37 mouse cellular contexts compared by ENCODE assay signal in genomic region chr6:129356430-129356829, GRCm38 (mm10). TPM values are rescaled to one million over a fixed set of nuclear protein-coding genes. Genes with fewer than 3 reads are reported as not detected.
"Had no signal": no experiment of that assay in that cellular context is flagged by ENCODE, and none has a peak within 500 bp of the region (broad histone marks: within the 10 kb centered on the region; RNA-seq: fewer than 3 reads in every experiment).

No protein-coding gene starts in this region.

- H3K36me3 ChIP-seq: heart, embryonic 13.5 days; heart, embryonic 15.5 days; hindbrain, embryonic 13.5 days; hindbrain, embryonic 15.5 days; kidney, embryonic 15.5 days; limb, embryonic 13.5 days; limb, embryonic 15.5 days; liver, embryonic 12.5 days had no signal

- H3K4me2 ChIP-seq: heart, embryonic 11.5 days; heart, embryonic 13.5 days; heart, embryonic 15.5 days; hindbrain, embryonic 13.5 days; hindbrain, embryonic 15.5 days; kidney, embryonic 15.5 days; limb, embryonic 13.5 days; limb, embryonic 15.5 days; liver, embryonic 12.5 days had no signal

- H3K4me1 ChIP-seq: heart, embryonic 13.5 days; heart, embryonic 15.5 days; hindbrain, embryonic 13.5 days; hindbrain, embryonic 15.5 days; kidney, embryonic 15.5 days; limb, embryonic 13.5 days; limb, embryonic 15.5 days; liver, embryonic 12.5 days had no signal

- H3K9me3 ChIP-seq: heart, embryonic 13.5 days; heart, embryonic 15.5 days; hindbrain, embryonic 13.5 days; hindbrain, embryonic 15.5 days; kidney, embryonic 15.5 days; limb, embryonic 13.5 days; limb, embryonic 15.5 days; liver, embryonic 12.5 days had no signal

- H3K4me3 ChIP-seq: gastrocnemius, adult 2 months; heart, embryonic 13.5 days; heart, embryonic 15.5 days; hindbrain, embryonic 13.5 days; hindbrain, embryonic 15.5 days; kidney, embryonic 15.5 days; left cerebral cortex, adult 2 months; limb, embryonic 13.5 days; limb, embryonic 15.5 days; liver, embryonic 12.5 days had no signal

- DNase-seq: gastrocnemius, adult 2 months; gastrocnemius, postnatal 10 days; gastrocnemius, postnatal 25 days; heart, adult 18-20 months; heart, postnatal 14 days; heart, postnatal 36 days; kidney, adult 11 months; kidney, adult 2 months; kidney, adult 9 months; kidney, postnatal 25 days; kidney, postnatal 4 days; layer of hippocampus, adult 9-11 months had no signal

- H3K27me3 ChIP-seq: heart, embryonic 13.5 days; heart, embryonic 15.5 days; hindbrain, embryonic 13.5 days; hindbrain, embryonic 15.5 days; kidney, embryonic 15.5 days; limb, embryonic 13.5 days; limb, embryonic 15.5 days; liver, embryonic 12.5 days had no signal

- H3K27ac ChIP-seq: gastrocnemius, adult 2 months; heart, embryonic 13.5 days; heart, embryonic 15.5 days; hindbrain, embryonic 13.5 days; hindbrain, embryonic 15.5 days; hindbrain, postnatal 0 days; kidney, embryonic 15.5 days; kidney, postnatal 0 days; left cerebral cortex, adult 2 months; limb, embryonic 13.5 days; limb, embryonic 15.5 days; liver, embryonic 12.5 days had no signal

- H3K9ac ChIP-seq: heart, embryonic 13.5 days; heart, embryonic 15.5 days; hindbrain, embryonic 13.5 days; hindbrain, embryonic 15.5 days; kidney, embryonic 15.5 days; limb, embryonic 13.5 days; limb, embryonic 15.5 days; liver, embryonic 12.5 days had no signal

- ATAC-seq: hindbrain, postnatal 0 days; intestine, embryonic 16.5 days; liver, embryonic 12.5 days had no signal

RNA-seq across cellular contexts. Expression of gene Clec12a, which starts 13.9 kb away (rescaled TPM):
- total RNA-seq: hindbrain, postnatal 0 days; layer of hippocampus, postnatal 25 days had no signal

RNA-seq across cellular contexts. Expression of gene 4922502D21Rik, which starts 24.8 kb away (rescaled TPM):
- total RNA-seq: gastrocnemius, adult 2 months; gastrocnemius, postnatal 10 days; gastrocnemius, postnatal 25 days; gastrocnemius, postnatal 4 days; heart, adult 18-20 months; heart, postnatal 14 days; heart, postnatal 36 days; hematopoietic stem cell, adult 5-6 weeks; hindbrain, postnatal 0 days; layer of hippocampus, adult 8-10 months; layer of hippocampus, postnatal 25 days; left cerebral cortex, adult 2 months; left cerebral cortex, postnatal 14 days; left cerebral cortex, postnatal 36 days; liver, adult 2 months had no signal
- polyA plus RNA-seq: frontal cortex, adult 2 months; heart, embryonic 11.5 days; heart, embryonic 13.5 days; heart, embryonic 15.5 days; heart, postnatal 0 days; hindbrain, embryonic 11.5 days; hindbrain, embryonic 13.5 days; hindbrain, embryonic 15.5 days; hindbrain, postnatal 0 days; intestine, embryonic 14.5 days; intestine, embryonic 16.5 days; kidney, embryonic 15.5 days; kidney, postnatal 0 days; limb, embryonic 11.5 days; limb, embryonic 13.5 days; limb, embryonic 15.5 days; liver, adult 2 months; liver, embryonic 12.5 days had no signal

RNA-seq across cellular contexts. Expression of gene Clec12b, which starts 29.2 kb away (rescaled TPM):
- total RNA-seq: gastrocnemius, adult 2 months; gastrocnemius, postnatal 10 days; gastrocnemius, postnatal 25 days; heart, adult 18-20 months; hematopoietic stem cell, adult 5-6 weeks; layer of hippocampus, adult 8-10 months; layer of hippocampus, postnatal 25 days; left cerebral cortex, adult 2 months; left cerebral cortex, postnatal 14 days; left cerebral cortex, postnatal 36 days; liver, adult 2 months had no signal
- polyA plus RNA-seq: hindbrain, embryonic 11.5 days; intestine, embryonic 14.5 days; kidney, embryonic 15.5 days; limb, embryonic 11.5 days; limb, embryonic 15.5 days; liver, adult 2 months; liver, embryonic 12.5 days had no signal

RNA-seq across cellular contexts. Expression of gene Clec1b, which starts 40.7 kb away (rescaled TPM):
- total RNA-seq: gastrocnemius, postnatal 25 days; layer of hippocampus, postnatal 25 days; left cerebral cortex, adult 2 months had no signal
- polyA plus RNA-seq: frontal cortex, adult 2 months had no signal

RNA-seq across cellular contexts. Expression of gene Clec9a, which starts 52.2 kb away (rescaled TPM):
- total RNA-seq: gastrocnemius, adult 2 months; gastrocnemius, postnatal 10 days; gastrocnemius, postnatal 25 days; gastrocnemius, postnatal 4 days; hindbrain, postnatal 0 days; layer of hippocampus, adult 8-10 months; layer of hippocampus, postnatal 25 days; left cerebral cortex, adult 2 months; left cerebral cortex, postnatal 14 days; left cerebral cortex, postnatal 36 days had no signal
- polyA plus RNA-seq: frontal cortex, adult 2 months had no signal
